Mouse (Mus musculus) layer of hippocampus, postnatal 14 days (tissue): ENCODE data around the gene Tob2. TPM values are rescaled to one million over a fixed set of nuclear protein-coding genes. Genes with fewer than 3 reads are reported as not detected.

ENCODE experiments used
- total RNA-seq, 2 experiments: library from RNA; stranded (reverse); gene quantifications; 2 replicates each; pipeline ENCODE4 v1.2.3; 2021

The Tob2 gene
- total RNA-seq, 2 experiments from 2014 or later: 24.6 to 31.6 TPM

Other genes with a start within 250 kb of the Tob2 start
- gene L3mbtl2, start 194.9 kb downstream of the Tob2 start, total RNA-seq: 10 to 100 TPM; 37.7 to 38.8 TPM
- 10 to 100 TPM; 25.6 to 27.0 TPM for gene Chadl, start 161.5 kb downstream of the Tob2 start, total RNA-seq
- 100 to 1,000 TPM; 161 to 169 TPM for gene Zc3h7b, start 113.7 kb downstream of the Tob2 start, total RNA-seq
- 100 to 1,000 TPM; 161 to 176 TPM for gene Rangap1, start 113.3 kb downstream of the Tob2 start, total RNA-seq
- gene Tef, start 56.4 kb downstream of the Tob2 start, total RNA-seq: 100 to 1,000 TPM; 184 TPM
- 10 to 100 TPM; 31.0 to 39.0 TPM for gene Phf5a, start 13.1 kb upstream of the Tob2 start, total RNA-seq
- gene Aco2, start 13.5 kb upstream of the Tob2 start, total RNA-seq: 100 to 1,000 TPM; 481 to 503 TPM
- 10 to 100 TPM; 52.8 to 54.7 TPM for gene Polr3h, start 67.4 kb upstream of the Tob2 start, total RNA-seq
- gene Csdc2, start 78.0 kb upstream of the Tob2 start, total RNA-seq: 100 to 1,000 TPM; 131 to 136 TPM
- 100 to 1,000 TPM; 188 to 201 TPM for gene Pmm1, start 102.1 kb upstream of the Tob2 start, total RNA-seq
- gene 1700029P11Rik, start 121.7 kb upstream of the Tob2 start, total RNA-seq: not detected
- 10 to 100 TPM; 29.1 to 30.2 TPM for gene Xrcc6, start 129.0 kb upstream of the Tob2 start, total RNA-seq
- gene Desi1, start 175.1 kb upstream of the Tob2 start, total RNA-seq: 100 to 1,000 TPM; 115 to 119 TPM
- gene Snu13, start 188.8 kb upstream of the Tob2 start, total RNA-seq: 10 to 100 TPM; 93.0 to 98.4 TPM
- not detected for gene 4930407I10Rik, start 200.4 kb upstream of the Tob2 start, total RNA-seq
- under 1 TPM; 0.18 to 0.31 TPM for gene Mei1, start 211.2 kb upstream of the Tob2 start, total RNA-seq